Mouse (Mus musculus): ENCODE measurements around the gene Itgae.
A peak's percentile ranks its signal among the peaks of the same experiment; 100 is the strongest.
"Not testable (repeated sequence)": the region's sequence is repeated elsewhere in the genome, so short reads cannot be mapped to it uniquely, and the experiment has no call there.

The Itgae gene

GRCm38 (mm10) chr11:73094231-73094995, 4.0 kb downstream of the Itgae start:
- DNase-seq (ENCODE audit: low spot score), result no peak

DNA sequence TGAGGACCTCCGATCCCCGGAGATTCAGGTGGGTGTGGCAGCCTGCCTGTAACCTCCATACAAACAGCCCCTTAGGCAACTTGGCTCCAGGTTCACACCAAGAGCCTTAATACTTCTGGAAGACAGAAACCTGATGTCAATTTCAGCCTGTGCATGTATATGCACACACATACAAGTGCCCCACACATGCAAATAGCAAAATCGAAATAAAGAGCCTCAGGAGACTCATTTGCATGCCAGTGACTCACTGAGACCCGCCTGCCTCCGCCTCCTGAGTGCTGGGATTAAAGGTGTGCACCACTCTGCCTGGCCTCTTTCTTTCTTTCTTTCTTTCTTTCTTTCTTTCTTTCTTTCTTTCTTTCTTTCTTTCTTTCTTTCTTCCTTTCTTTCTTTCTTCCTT, 8.5 kb downstream of the Itgae start:
- no peak for DNase-seq (ENCODE audit: low spot score)

GRCm38 (mm10) chr11:73099976-73100750, 9.8 kb downstream of the Itgae start:
- DNase-seq (ENCODE audit: low spot score), result no peak

- DNase-seq (ENCODE audit: low spot score), result no peak
These were observed 10.9 kb downstream of the Itgae start for GRCm38 (mm10) chr11:73101308-73101707.

DNA sequence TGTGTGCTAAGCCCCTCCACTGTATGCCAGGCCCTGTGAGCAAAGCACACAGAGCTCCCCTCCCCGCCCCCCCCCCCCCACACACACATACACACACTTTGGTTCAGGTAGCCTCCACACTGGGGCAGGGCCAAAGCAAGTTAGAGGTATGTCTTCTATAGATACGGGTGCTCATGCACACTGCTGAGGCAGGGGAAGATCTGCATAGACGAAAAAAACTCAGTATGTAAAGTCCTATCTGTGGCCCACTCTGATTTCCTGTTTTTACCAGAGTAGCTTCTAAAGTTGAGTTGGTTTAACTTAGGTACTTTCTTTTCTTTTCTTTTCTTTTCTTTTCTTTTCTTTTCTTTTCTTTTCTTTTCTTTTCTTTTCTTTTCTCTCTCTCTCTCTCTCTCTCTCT, 14.9 kb downstream of the Itgae start:
- no peak for DNase-seq (ENCODE audit: low spot score)

- DNase-seq (ENCODE audit: low spot score), result not testable (repeated sequence)
These were observed 17.0 kb downstream of the Itgae start for GRCm38 (mm10) chr11:73107358-73107757.

DNA sequence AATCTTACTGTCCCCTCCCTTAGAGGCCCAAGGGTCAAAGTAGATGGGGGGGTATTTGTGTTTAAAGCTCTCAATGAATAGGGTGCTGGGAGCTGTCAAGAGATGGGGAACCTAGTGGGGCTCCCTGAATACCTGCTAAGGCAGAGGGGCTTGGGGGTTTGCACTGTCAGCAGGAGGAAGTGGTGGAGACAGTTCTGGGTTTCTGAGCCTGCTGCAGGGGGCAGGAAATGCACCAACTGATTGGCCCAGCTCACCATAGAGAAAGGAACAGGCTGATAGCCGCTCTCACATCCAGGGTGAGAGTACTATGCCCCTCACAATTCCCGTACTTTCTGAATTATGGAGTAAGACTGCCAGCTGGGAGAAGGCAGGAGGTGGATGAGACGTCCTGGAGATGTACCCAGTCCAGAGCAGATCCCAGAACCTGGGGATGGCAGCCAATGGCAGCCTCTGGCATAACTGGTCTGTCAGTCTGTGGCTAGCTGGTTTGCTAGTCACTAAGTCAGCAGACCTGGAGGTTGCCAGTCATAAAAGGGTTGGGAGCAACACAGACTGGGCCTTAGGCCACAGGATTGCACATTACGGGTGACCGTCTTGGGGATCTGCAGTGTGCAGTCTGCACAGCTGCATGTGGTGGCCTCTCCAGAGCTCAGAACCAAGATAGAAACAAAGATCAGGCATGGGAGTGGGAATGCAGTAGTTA, 18.0 kb downstream of the Itgae start:
- no peak for DNase-seq (ENCODE audit: low spot score)

- DNase-seq (ENCODE audit: low spot score), result no peak
These were observed 18.7 kb downstream of the Itgae start for GRCm38 (mm10) chr11:73108898-73109625.

GRCm38 (mm10) chr11:73109941-73110340, 19.6 kb downstream of the Itgae start:
- no peak for DNase-seq (ENCODE audit: low spot score)

GRCm38 (mm10) chr11:73111414-73111813, 21.0 kb downstream of the Itgae start:
- no peak for DNase-seq (ENCODE audit: low spot score)

- no peak for DNase-seq (ENCODE audit: low spot score)
These were observed 36.1 kb downstream of the Itgae start for GRCm38 (mm10) chr11:73126495-73126894.

DNA sequence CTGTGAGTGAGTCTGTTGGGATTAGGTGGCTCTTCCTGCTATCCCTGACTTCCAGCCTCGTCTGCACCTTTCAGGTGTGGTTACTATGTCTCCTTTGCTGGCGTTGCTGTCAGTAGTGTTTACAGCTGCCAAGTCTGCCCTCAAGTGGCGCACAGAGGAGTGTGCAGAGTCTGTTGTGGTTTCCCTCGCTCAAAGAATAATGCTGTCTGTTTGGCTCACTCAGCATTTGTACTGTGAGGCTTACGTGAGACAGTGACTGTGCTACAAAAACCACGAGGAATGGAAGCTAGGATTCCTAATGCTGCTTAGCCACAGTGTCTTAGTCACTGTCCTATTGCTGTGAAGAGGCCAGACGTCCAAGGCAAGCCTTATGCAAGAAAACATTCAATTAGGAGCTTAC, 40.6 kb downstream of the Itgae start:
- no peak for DNase-seq (ENCODE audit: low spot score)

DNA sequence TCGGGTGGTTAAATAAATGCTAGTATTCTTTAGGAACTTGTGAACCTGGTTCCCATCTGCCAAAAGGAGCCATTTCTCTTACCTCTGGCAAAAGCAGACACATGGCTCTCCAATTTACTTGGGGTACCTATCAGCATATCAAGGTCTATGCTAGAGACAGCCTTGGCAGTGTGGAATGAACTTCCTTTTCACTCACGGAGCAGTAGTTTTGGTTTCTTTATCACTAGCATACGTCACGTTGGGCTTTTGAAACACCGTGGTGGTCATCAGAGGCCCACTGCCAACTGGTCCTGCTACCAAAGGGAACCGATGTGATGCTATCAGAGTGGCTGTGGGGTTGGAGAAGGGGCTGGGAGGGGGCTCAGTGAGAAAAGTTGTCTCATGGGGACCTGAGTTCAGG, 42.6 kb downstream of the Itgae start:
- no peak for DNase-seq (ENCODE audit: low spot score)

- no peak for DNase-seq (ENCODE audit: low spot score)
These were observed 43.8 kb downstream of the Itgae start for GRCm38 (mm10) chr11:73134222-73134621.

- no peak for DNase-seq (ENCODE audit: low spot score)
These were observed 46.2 kb downstream of the Itgae start for GRCm38 (mm10) chr11:73136587-73136986.

DNA sequence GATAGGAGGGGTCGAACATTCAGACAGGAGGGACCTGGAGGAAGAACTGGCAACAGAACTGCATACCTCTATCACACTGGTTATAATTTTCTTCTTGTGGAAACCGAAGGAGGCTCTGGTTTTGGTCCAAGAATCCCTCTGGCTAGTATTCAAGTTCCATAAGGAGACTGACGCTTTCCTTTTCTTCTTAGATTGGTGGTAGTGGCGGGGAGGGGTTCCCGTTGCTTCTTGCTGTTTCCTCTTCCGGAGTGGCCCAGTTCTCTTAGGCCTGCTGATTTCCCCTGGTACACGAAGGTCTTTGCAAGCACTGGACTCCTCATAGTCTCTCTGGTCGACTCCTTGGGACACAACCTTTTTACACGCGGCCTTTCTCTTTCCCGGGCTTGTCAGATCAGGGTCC, 46.7 kb downstream of the Itgae start:
- no peak for DNase-seq (ENCODE audit: low spot score)

DNA sequence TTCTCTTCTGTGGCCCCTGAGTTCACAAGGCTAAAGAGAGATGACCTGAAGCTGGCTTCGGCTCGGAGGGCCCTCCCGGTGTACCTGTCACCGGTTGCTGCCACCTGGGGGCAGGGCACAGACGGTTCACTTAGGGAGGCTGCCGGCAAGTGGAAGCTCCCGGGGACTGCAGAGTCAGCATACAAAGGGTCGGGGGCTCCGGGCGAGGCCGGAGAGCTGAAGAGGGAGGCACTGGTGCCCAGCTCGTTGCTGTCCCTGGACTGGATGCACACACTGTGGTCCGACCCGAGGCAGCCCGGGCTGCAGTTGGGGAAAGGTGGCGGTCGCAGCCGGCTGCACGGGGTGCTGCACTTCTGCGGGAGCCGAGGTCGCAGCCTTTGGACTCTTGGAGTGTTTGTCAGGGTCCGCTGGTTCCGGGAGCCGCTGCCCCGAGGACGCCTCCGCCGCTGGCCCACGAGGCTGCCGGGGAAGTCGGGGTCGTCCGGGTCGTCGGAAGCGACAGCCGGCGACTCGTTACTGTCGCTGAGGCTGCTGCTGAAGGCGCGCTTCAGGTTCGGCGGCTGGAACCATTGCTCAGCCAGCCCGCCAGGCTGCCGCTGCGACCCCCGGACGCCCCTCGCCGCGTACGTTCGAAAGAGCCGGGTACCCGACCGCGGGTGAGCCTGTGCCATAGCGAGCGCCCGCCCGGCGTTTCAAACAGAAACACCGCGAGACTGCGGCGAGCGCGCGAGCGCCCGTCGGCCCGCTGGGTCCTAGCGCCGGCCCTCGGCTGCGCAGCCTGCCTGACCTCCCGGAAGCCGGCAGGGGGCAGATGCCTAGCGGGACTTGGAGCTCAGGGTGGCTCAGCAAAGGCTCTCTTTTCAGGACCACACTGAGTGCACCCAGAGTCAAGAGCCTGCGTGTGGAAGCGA, 47.5 kb downstream of the Itgae start, which contains the start of gene Haspin:
Gene Haspin, minus strand, starts transcription at position 704 of the 911 bp plus-strand sequence.
- peak; percentile 88 for DNase-seq (ENCODE audit: low spot score)

DNA sequence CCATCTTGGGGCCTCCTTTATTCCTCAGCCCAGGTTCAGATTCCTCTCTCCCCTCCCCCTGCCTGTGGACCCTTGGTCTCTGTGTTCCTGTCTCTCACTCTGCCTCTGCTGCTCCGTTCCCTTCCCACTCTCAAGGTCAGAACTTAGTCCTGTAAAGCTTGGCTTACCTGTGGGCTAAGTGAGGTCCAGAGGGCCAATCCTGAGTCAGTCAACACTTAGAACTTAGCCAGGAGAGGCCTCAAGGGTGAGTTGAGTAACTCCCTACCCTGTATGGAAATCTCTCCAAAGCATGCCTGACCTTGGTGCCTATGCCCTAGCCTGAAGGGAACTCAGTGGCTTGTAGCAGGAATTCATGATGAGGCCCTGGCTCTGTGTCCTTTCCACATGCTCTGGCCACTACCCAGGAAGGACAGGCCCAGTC, 53.9 kb downstream of the Itgae start:
- DNase-seq (ENCODE audit: low spot score), result no peak

DNA sequence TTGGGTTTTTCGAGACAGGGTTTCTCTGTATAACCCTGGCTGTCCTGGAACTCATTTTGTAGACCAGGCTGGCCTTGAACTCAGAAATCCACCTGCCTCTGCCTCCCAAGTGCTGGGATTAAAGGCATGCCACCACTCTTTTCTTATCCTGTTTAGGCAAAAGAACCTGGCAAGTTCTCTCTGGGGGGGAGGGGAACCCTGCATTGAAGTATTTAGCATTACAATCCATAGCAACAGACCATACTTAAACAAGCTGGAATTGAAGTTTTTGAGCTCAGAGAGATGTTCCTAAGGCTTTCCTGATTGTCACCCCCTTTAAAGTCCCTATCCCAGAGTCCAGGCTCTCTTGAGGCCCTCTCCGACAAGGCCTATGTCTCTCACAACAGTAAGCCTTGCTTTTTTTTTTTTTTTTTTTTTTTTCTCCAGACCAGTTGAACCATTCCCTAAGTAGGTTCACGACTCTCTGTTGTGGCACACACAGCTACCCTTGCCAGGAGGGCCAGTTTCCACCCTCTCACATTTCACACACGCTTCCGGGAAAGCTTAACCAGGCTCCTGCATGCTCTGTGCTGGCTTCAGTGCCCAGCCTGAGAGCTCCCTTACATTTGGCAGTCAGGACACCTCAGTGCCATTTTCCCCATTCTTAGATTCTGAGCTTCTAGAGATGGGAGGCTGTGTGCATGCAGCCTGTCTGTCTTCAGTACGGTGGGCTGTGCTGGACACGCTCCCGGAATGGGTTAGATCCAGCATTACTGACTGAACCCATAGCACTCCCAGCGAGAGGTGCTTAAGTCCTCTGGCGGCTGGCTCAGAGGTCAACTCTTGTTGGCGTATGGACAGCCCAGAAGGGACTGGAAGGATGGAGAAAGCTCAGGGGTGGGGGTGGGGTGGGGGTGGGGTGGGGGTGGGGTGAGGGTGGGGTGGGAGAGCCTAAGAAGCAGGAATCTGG, 55.9 kb downstream of the Itgae start:
- no peak for DNase-seq (ENCODE audit: low spot score)

GRCm38 (mm10) chr11:73146975-73147365, 56.6 kb downstream of the Itgae start:
- DNase-seq (ENCODE audit: low spot score), result no peak
